Mouse (Mus musculus): ENCODE measurements around the gene Nup54. TPM values are rescaled to one million over a fixed set of nuclear protein-coding genes. Genes with fewer than 3 reads are reported as not detected.

Gene Nup54
- total RNA-seq (2023) = 10 to 100 TPM; 30.5 to 34.3 TPM

DNA sequence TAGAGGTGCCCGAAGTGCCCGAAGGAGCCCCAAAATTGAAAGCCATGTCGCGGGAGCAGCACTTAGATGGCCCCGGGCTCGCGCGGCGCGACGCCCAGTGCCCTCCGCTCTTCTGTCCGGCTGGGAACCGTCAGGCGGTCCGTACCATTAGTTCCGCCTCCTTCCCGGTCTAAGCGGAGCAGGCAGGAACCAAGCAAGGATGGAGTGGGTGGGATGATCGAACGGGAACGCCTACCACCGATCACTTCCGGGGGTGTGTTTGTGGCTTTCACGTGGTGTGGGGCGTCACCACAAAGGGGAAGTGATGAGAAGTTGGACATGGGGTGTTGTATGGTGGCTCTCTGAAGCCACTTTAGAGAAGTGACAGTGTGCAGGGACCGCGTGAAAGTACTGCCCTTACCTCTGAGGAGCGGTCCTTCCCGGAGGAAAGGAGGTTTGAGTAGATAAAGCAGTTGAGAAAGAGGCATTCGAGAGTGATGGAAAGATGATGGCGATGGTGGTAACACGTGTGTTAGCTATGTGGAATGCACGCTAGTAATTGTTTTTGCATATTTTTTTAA is at the start of gene Nup54:
Nup54 (minus strand) TSS at position 195 of the 560 bp plus-strand sequence.

Other genes with a start within 250 kb of the Nup54 start
- not detected for gene U90926, start 219.8 kb downstream of the Nup54 start, total RNA-seq (2023)
- gene Ppef2, start 178.9 kb downstream of the Nup54 start, total RNA-seq (2023) = under 1 TPM; 0.36 to 0.99 TPM
- 10 to 100 TPM; 68.8 to 99.2 TPM for gene Naaa, start 157.0 kb downstream of the Nup54 start, total RNA-seq (2023)
- gene Sdad1, start 124.7 kb downstream of the Nup54 start, total RNA-seq (2023) = 10 to 100 TPM; 20.9 to 26.8 TPM
- 1 to 10 TPM in 1 of 2 experiments, under 1 TPM in 1; 0.22 to 1.3 TPM for gene Cxcl9, start 107.1 kb downstream of the Nup54 start, total RNA-seq (2023)
- gene Art3, start 103.4 kb downstream of the Nup54 start, total RNA-seq (2023) = not detected
- 1 to 10 TPM; 3.0 to 3.2 TPM for gene Cxcl10, start 86.3 kb downstream of the Nup54 start, total RNA-seq (2023)
- 10 to 100 TPM; 31.9 to 35.9 TPM for gene Scarb2, start 71.6 kb upstream of the Nup54 start, total RNA-seq (2023)
- gene Fam47e, start 119.8 kb upstream of the Nup54 start, total RNA-seq (2023) = not detected
- gene Stbd1, start 167.8 kb upstream of the Nup54 start, total RNA-seq (2023) = 1 to 10 TPM in 1 of 2 experiments, under 1 TPM in 1; 0.62 to 1.7 TPM
- gene Ccdc158, start 240.1 kb upstream of the Nup54 start, total RNA-seq (2023) = under 1 TPM; 0.46 to 0.82 TPM
- gene Shroom3, start 248.2 kb upstream of the Nup54 start, total RNA-seq (2023) = under 1 TPM in 1 of 2 experiments, not detected in 1; 0.36 TPM

Data from neutrophil, adult 59 days (primary cell).